Mouse (Mus musculus): ENCODE results near the gene Arnt. TPM values are rescaled to one million over a fixed set of nuclear protein-coding genes. Genes with fewer than 3 reads are reported as not detected.
"Not testable (repeated sequence)": the region's sequence is repeated elsewhere in the genome, so short reads cannot be mapped to it uniquely, and the experiment has no call there.

The Arnt gene
- polyA plus RNA-seq, 1 experiment from 2014 or later = 43.5 TPM

- 80% methylated on average over 10 of the region's 10 CpGs for WGBS
These were observed 780 bp upstream of the Arnt start for GRCm38 (mm10) chr3:95433301-95433915.

GRCm38 (mm10) chr3:95434983-95435370 lies 789 bp downstream of the Arnt start:
- H3K4me3 ChIP-seq = peak overlapping the region; percentile 79
- no peaks in the 10 kb centered on the region for H3K27me3 ChIP-seq (ENCODE audit: low read depth, poor library complexity, severe bottlenecking)
- H3K4me1 ChIP-seq = peaks cover 10% of the 10 kb centered on the region
- H3K27ac ChIP-seq = peak overlapping the region; percentile 89
- WGBS = 8% methylated on average over 7 of the region's 7 CpGs
- peak; percentile 30 for DNase-seq (ENCODE audit: low spot score)
- H3K9me3 ChIP-seq (replicated peaks) = no peaks in the 10 kb centered on the region
- H3K36me3 ChIP-seq = peaks cover 33% of the 10 kb centered on the region

More at GRCm38 (mm10) chr3:95433301-95433915, 780 bp upstream of the Arnt start:
- Histone ChIP-seq H3K27me3 (ENCODE audit: low read depth, poor library complexity, severe bottlenecking) (0 out of 2 replicates have a peak, but pooled peaks cover 4% of the 10 kb centered on the region), H3K27ac (peak overlapping the region; percentile 89), H3K36me3 (peaks cover 20% of the 10 kb centered on the region), H3K4me1 (peaks cover 10% of the 10 kb centered on the region), H3K4me3 (peak overlapping the region; percentile 79), H3K9me3 (replicated peaks) (no peaks in the 10 kb centered on the region)
- DNase-seq (ENCODE audit: low spot score) = no peak

- WGBS = 62% methylated on average over 1 of the region's 1 CpGs
- peaks cover 36% of the 10 kb centered on the region for H3K36me3 ChIP-seq
- H3K4me3 ChIP-seq = peak overlapping the region; percentile 79
- no peaks in the 10 kb centered on the region for H3K27me3 ChIP-seq (ENCODE audit: low read depth, poor library complexity, severe bottlenecking)
- no peaks in the 10 kb centered on the region for H3K9me3 ChIP-seq (replicated peaks)
- peaks cover 10% of the 10 kb centered on the region for H3K4me1 ChIP-seq
- H3K27ac ChIP-seq = no peak overlapping the region
- no peak for DNase-seq (ENCODE audit: low spot score)
These were observed 1.4 kb downstream of the Arnt start for GRCm38 (mm10) chr3:95435561-95435960.

GRCm38 (mm10) chr3:95438636-95439035 lies 4.4 kb downstream of the Arnt start:
- not testable (repeated sequence) for H3K4me1 ChIP-seq; H3K27ac ChIP-seq; H3K27me3 ChIP-seq (ENCODE audit: low read depth, poor library complexity, severe bottlenecking); H3K9me3 ChIP-seq (replicated peaks); H3K4me3 ChIP-seq; DNase-seq (ENCODE audit: low spot score)
- peaks cover 38% of the 10 kb centered on the region for H3K36me3 ChIP-seq
- WGBS = 93% methylated on average over 4 of the region's 4 CpGs

- H3K27me3 ChIP-seq (ENCODE audit: low read depth, poor library complexity, severe bottlenecking) = no peaks in the 10 kb centered on the region
- no peaks in the 10 kb centered on the region for H3K9me3 ChIP-seq (replicated peaks)
- H3K36me3 ChIP-seq = peaks cover 38% of the 10 kb centered on the region
- H3K27ac ChIP-seq = no peak overlapping the region
- peaks cover 10% of the 10 kb centered on the region for H3K4me1 ChIP-seq
- DNase-seq (ENCODE audit: low spot score) = no peak
- H3K4me3 ChIP-seq = no peak overlapping the region
These were observed 5.5 kb downstream of the Arnt start for GRCm38 (mm10) chr3:95439670-95440069.

GRCm38 (mm10) chr3:95442406-95443117 lies 8.4 kb downstream of the Arnt start:
- DNase-seq (ENCODE audit: low spot score) = no peak
- no peak overlapping the region for H3K27ac ChIP-seq
- no peaks in the 10 kb centered on the region for H3K9me3 ChIP-seq (replicated peaks)
- H3K36me3 ChIP-seq = peaks cover 26% of the 10 kb centered on the region
- no peaks in the 10 kb centered on the region for H3K27me3 ChIP-seq (ENCODE audit: low read depth, poor library complexity, severe bottlenecking)
- no peaks in the 10 kb centered on the region for H3K4me1 ChIP-seq
- WGBS = 94% methylated on average over 5 of the region's 5 CpGs
- H3K4me3 ChIP-seq = no peak overlapping the region

GRCm38 (mm10) chr3:95445311-95445710 lies 11.1 kb downstream of the Arnt start:
- no peak for DNase-seq (ENCODE audit: low spot score)
- WGBS = 90% methylated on average over 4 of the region's 4 CpGs
- Histone ChIP-seq H3K27me3 (ENCODE audit: low read depth, poor library complexity, severe bottlenecking) (no peaks in the 10 kb centered on the region), H3K4me1 (no peaks in the 10 kb centered on the region), H3K9me3 (replicated peaks) (no peaks in the 10 kb centered on the region), H3K36me3 (peaks cover 19% of the 10 kb centered on the region), H3K4me3 (no peak overlapping the region), H3K27ac (no peak overlapping the region)

- Histone ChIP-seq H3K27me3 (ENCODE audit: low read depth, poor library complexity, severe bottlenecking) (no peaks in the 10 kb centered on the region), H3K36me3 (peaks cover 55% of the 10 kb centered on the region), H3K4me3 (no peak overlapping the region), H3K4me1 (no peaks in the 10 kb centered on the region), H3K27ac (no peak overlapping the region), H3K9me3 (replicated peaks) (no peaks in the 10 kb centered on the region)
- 65% methylated on average over 1 of the region's 1 CpGs for WGBS
- DNase-seq (ENCODE audit: low spot score) = peak; percentile 47
These were observed 16.2 kb downstream of the Arnt start for GRCm38 (mm10) chr3:95450408-95450807.

- peaks cover 55% of the 10 kb centered on the region for H3K36me3 ChIP-seq
- H3K4me1 ChIP-seq = no peaks in the 10 kb centered on the region
- no peaks in the 10 kb centered on the region for H3K9me3 ChIP-seq (replicated peaks)
- DNase-seq (ENCODE audit: low spot score) = no peak
- 96% methylated on average over 3 of the region's 3 CpGs for WGBS
- H3K4me3 ChIP-seq = no peak overlapping the region
- H3K27ac ChIP-seq = no peak overlapping the region
- H3K27me3 ChIP-seq (ENCODE audit: low read depth, poor library complexity, severe bottlenecking) = no peaks in the 10 kb centered on the region
These were observed 16.7 kb downstream of the Arnt start for GRCm38 (mm10) chr3:95450915-95451314.

- Histone ChIP-seq H3K4me3 (no peak overlapping the region), H3K27me3 (ENCODE audit: low read depth, poor library complexity, severe bottlenecking) (no peaks in the 10 kb centered on the region), H3K4me1 (no peaks in the 10 kb centered on the region), H3K36me3 (peaks cover 41% of the 10 kb centered on the region), H3K9me3 (replicated peaks) (no peaks in the 10 kb centered on the region), H3K27ac (no peak overlapping the region)
- DNase-seq (ENCODE audit: low spot score) = no peak
- 96% methylated on average over 5 of the region's 5 CpGs for WGBS
These were observed 22.2 kb downstream of the Arnt start for GRCm38 (mm10) chr3:95456367-95456766.

GRCm38 (mm10) chr3:95457758-95458157 lies 23.6 kb downstream of the Arnt start:
- Histone ChIP-seq H3K27me3 (ENCODE audit: low read depth, poor library complexity, severe bottlenecking) (no peaks in the 10 kb centered on the region), H3K36me3 (peaks cover 40% of the 10 kb centered on the region), H3K4me3 (no peak overlapping the region), H3K27ac (no peak overlapping the region), H3K4me1 (no peaks in the 10 kb centered on the region), H3K9me3 (replicated peaks) (no peaks in the 10 kb centered on the region)
- no peak for DNase-seq (ENCODE audit: low spot score)
- 85% methylated on average over 3 of the region's 3 CpGs for WGBS

GRCm38 (mm10) chr3:95459381-95459780 lies 25.2 kb downstream of the Arnt start:
- Histone ChIP-seq H3K36me3 (peaks cover 35% of the 10 kb centered on the region), H3K9me3 (replicated peaks) (no peaks in the 10 kb centered on the region), H3K27ac (no peak overlapping the region), H3K4me1 (no peaks in the 10 kb centered on the region), H3K27me3 (ENCODE audit: low read depth, poor library complexity, severe bottlenecking) (no peaks in the 10 kb centered on the region), H3K4me3 (no peak overlapping the region)
- no peak for DNase-seq (ENCODE audit: low spot score)
- WGBS = 87% methylated on average over 1 of the region's 1 CpGs

- Histone ChIP-seq H3K27ac (no peak overlapping the region), H3K27me3 (ENCODE audit: low read depth, poor library complexity, severe bottlenecking) (no peaks in the 10 kb centered on the region), H3K36me3 (peaks cover 59% of the 10 kb centered on the region), H3K4me1 (no peaks in the 10 kb centered on the region), H3K4me3 (no peak overlapping the region), H3K9me3 (replicated peaks) (no peaks in the 10 kb centered on the region)
- no peak for DNase-seq (ENCODE audit: low spot score)
These were observed 29.7 kb downstream of the Arnt start for GRCm38 (mm10) chr3:95463852-95464251.
